Mouse (Mus musculus) left cerebral cortex, postnatal 14 days (tissue): Measurements from ENCODE around the gene Cyp27b1. TPM values are rescaled to one million over a fixed set of nuclear protein-coding genes. Genes with fewer than 3 reads are reported as not detected.

Source experiments
- DNase-seq, 2 experiments: peaks; one replicate each; pipeline ENCODE4 v3.0.0; 2021 to 2022; ENCODE audit warnings: low spot score in 2 of 2, mixed read lengths in 1 of 2
- intact Hi-C: fragments of 180-260 bp; cut with DNase I; formaldehyde crosslinking; loops from one replicate; pipeline ENCODE4 v1.15.1; 2025
- total RNA-seq, 2 experiments: library from RNA; stranded (reverse); gene quantifications; 2 replicates each; pipeline ENCODE4 v1.2.3; 2021

The Cyp27b1 gene
- total RNA-seq, 2 experiments from 2014 or later, result 0.59 to 0.61 TPM

DNA sequence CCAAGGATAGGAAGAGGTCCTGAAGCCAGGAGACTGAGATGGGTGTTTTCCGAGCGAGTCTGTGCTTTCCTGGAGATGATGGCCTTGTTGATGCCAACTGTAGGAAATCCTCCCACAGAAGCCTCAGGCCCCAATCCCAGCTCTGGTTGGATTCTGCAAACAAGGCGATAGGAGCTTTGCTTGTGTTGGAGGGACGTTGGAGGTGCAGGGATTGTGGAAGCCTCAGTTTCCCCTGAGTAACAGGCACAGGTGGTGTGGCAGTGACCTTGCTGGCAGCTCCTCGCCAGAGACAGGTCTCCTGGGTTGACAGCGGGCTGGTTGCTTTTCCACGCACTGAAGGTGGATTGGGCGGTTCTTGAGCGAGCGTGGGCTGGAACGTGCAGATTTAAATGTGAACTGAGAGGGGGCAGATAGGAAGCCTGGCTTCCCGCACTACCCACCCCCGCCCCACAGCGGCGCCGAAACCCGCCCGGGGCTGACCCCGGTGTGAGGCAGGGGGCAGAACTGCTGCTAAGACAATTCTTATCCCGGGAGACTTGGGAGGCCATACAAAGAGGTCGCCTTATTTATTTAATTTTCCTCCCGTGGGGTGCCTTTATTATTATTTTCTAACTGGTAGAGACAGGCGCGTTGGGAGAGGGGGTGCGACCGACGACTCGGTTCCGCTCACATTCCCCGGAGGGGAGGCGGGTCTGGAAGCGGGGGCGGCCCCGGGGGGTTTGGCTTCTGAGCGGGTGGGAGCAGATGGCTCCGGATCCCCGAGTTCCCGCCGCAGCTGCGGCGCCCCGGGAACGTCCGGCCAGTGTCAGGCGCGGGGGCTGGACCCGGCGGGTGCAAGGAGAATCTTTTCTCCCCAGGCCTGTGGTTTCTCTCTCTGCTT, 33.1 kb downstream of the Cyp27b1 start:
- intact Hi-C loops, result no loop called here

GRCm38 (mm10) chr10:127081996-127082620, 34.1 kb downstream of the Cyp27b1 start:
- peak in 1 of 2 experiments; percentile 64 for DNase-seq
- intact Hi-C loops, result no loop called here

More for the DNA sequence above, 33.1 kb downstream of the Cyp27b1 start:
- DNase-seq, result peak; percentile 69 to 70

- DNase-seq, result no peak
- intact Hi-C loops, result no loop called here
Measured at GRCm38 (mm10) chr10:127083292-127083914, 35.4 kb downstream of the Cyp27b1 start.

DNA sequence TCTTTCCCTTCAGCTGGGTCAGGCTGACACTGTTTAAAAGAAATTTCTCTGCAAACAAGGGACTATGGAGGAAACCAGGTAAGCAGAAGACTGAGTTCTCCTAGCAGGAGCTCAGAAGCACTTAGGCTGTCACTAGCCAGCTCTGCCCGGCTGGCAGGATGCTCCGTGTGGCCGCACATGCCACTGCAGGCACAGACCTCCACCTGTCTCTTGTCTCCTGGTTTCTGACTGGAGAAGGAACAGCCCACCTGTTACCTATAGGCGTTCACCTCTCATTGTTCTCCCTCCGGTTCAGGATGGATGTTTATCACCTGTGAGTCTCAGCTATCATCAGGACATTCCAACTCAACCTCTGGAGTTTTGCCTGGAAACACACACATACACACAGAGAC, 35.9 kb downstream of the Cyp27b1 start:
- intact Hi-C loops, result no loop called here
- DNase-seq, result no peak

GRCm38 (mm10) chr10:127085052-127085451, 37.0 kb downstream of the Cyp27b1 start:
- no peak for DNase-seq
- intact Hi-C loops, result no loop called here

GRCm38 (mm10) chr10:127085633-127086032, 37.6 kb downstream of the Cyp27b1 start:
- intact Hi-C loops, result no loop called here
- no peak for DNase-seq

- DNase-seq, result peak in 1 of 2 experiments; percentile 72
- intact Hi-C loops, result no loop called here
Measured at GRCm38 (mm10) chr10:127090560-127091411, 42.7 kb downstream of the Cyp27b1 start.

- peak in 1 of 2 experiments; percentile 56 for DNase-seq
- intact Hi-C loops, result no loop called here
Measured at GRCm38 (mm10) chr10:127091507-127092396, 43.7 kb downstream of the Cyp27b1 start.

GRCm38 (mm10) chr10:127092742-127093141, 44.7 kb downstream of the Cyp27b1 start:
- intact Hi-C loops, result no loop called here
- no peak for DNase-seq

- peak in 1 of 2 experiments; percentile 66 for DNase-seq
- intact Hi-C loops, result no loop called here
Measured at GRCm38 (mm10) chr10:127094382-127094802, 46.3 kb downstream of the Cyp27b1 start.

DNA sequence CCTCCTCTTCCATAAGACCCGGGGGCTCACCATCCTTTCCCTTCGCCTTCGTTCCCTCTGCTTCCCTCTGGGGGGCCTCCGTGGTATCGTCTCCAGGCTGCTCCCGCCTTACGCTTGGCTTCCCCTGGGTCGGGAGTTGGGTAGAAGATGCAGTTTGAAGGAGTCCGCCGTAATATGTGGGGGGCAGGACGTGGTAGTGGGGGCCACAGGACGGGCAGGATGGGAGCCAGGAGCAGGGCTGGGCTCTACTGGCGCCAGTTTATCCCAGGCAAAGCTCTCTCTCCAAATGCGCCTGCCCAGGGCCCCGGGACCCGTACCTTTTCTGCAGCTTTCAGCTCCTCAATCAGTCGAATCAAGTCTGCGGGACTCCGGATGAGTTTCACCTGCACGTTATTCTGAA, 50.5 kb downstream of the Cyp27b1 start:
- intact Hi-C loops, result no loop called here
- no peak for DNase-seq

DNA sequence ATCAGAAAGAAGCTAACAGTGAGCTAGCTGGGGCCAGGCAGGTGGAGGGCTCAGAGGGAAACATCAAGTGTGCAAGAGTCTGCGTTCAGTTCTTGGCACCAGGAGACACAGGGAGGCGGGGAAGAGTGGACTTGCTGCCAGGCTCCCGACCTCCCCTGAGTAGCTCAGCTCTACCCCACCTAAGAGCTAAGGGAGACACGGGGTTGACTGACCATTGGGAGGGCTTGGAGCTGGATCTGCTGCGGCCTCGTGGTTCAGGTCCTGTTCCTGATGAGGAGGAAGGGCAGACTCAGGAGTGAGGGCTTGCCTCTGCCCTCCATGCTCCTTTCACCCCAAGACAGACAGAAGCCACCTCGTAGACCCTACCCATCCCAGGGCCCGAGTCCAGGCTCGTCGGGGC, 51.1 kb downstream of the Cyp27b1 start:
- intact Hi-C loops, result no loop called here

DNA sequence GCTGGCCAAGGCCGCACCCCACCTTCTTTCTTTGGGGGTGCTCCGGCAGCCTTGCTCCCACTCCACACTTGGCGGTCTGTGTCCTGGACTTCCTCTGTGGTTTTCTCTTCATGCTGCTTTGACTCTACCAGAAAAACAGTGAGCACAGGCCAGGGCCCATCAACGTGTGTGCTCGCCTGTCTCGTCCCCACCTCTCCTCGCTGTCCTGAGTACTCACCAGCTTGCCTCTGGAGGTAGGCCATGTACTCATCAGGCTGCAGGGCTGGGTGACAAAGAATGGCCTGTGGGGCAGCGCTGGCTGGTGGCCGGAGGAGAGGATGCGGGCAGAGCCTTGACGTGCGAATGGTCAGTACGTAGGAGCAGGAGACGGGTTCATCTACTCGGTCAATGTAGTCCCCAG, 51.8 kb downstream of the Cyp27b1 start:
- intact Hi-C loops, result no loop called here
- no peak for DNase-seq

More for the DNA sequence above, 51.1 kb downstream of the Cyp27b1 start:
- no peak for DNase-seq

DNA sequence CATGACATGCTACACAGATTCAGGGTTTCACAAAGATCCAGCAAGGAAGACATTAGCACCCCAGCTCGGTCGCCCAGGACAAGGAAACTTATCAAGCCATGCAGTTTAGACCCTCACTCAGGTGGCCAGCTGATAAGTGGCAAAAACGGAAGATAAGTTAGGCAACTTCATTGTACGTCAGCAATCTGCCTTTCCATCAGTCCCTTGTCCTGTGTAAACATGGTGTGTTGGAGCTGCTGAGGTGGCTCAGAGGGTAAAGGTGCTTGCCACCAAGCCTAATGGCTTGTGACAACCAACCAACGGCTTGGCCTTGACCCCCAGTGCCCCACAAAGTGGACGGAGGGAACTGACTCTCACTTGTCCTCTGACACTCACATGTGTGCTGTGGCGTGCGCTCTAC, 52.4 kb downstream of the Cyp27b1 start:
- intact Hi-C loops, result no loop called here
- no peak for DNase-seq

DNA sequence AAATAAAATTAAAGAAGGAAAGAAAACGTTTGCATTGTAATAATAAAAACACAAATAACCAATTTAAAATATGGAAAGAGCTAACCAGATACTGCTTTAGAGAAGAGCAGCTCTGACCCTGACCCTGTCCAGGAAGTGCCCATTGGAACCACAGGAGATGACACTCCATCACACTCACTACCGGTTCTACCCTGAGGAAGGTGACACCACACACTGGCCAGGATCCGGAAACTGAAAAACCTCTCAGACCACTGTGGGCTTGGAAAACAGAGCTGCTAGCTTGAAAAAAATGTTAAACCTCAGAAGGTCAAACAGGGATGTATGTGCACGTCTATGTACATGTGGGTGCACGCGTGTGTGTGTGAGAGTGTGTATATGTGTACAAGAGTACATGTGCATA, 53.1 kb downstream of the Cyp27b1 start:
- DNase-seq, result no peak
- intact Hi-C loops, result no loop called here
